Mouse (Mus musculus) retina, embryonic 14.5 days (tissue): ENCODE results near the gene Ctr9.

Experiments
- DNase-seq: peaks from one replicate; pipeline ENCODE4 v3.0.0-alpha.2; 2015; ENCODE audit warnings: low spot score

The Ctr9 gene

DNA sequence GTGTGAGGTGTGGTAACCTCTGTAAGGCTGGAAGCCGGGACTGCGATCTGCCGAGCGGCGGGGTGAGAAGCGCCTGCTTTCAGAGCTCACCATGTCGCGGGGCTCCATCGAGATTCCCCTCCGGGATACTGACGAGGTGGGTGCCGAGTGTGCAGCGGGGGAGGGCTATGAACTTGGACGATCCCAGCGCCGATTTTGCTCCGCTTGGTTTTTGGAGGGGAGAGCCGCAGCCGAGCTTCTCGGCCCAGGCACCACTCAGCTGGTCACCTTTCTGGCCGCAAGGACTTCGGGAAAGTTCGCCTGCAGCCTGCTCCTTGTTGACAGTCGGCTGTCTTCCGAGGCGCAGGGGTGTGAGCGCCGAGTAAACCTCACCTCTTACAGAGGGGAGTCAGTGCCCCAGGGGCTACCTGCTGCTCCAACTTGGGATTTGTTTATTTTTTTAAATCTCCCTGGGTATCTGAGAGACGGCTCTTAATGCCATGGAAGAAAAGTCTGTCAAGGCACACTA, 349 bp downstream of the Ctr9 start:
- DNase-seq: no peak

DNA sequence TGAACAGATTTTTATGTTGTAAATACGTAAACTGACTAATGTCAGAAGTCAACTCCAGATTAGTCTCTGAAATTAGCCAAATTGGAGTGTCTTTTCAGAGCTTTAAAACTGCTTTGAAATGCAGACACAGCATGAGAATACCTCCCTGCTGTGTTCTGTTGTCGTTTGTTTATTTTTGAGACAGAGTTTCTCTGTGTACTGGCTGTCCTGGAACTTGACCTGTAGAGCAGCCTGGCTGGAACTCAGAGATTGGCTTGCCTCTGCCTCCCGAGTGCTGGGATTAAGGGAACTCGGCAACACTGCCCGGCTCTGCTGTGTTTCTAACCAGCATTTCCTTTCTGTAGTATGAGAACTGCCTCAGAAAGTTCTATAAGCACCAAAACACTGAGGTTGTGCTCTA, 20.2 kb downstream of the Ctr9 start:
- DNase-seq: no peak

- peak; percentile 75 for DNase-seq
Measured at GRCm38 (mm10) chr7:111049652-111050421, 21.1 kb downstream of the Ctr9 start.

GRCm38 (mm10) chr7:111055221-111055620, 26.5 kb downstream of the Ctr9 start:
- DNase-seq: no peak

GRCm38 (mm10) chr7:111055984-111056657, 27.4 kb downstream of the Ctr9 start:
- DNase-seq: no peak

DNA sequence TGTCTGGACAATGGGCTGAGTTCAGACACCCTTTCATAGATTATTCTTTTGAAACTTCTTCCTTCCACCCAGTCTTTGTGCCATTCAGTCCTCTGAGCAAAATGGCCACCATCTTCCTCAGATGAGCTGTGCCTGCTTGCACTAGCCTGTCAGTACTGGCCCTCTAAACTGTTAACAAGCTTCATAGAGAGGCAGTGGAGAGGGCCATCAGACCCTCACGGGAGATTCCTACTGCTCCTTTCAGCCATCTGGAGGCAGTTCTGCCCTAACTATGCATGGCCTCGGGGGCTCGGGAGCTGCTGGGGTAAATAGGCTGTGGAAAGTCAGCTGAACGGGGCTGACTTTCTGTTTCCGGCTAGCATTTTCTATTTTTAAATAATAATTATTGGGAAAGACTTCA, 30.8 kb downstream of the Ctr9 start:
- DNase-seq: no peak

DNA sequence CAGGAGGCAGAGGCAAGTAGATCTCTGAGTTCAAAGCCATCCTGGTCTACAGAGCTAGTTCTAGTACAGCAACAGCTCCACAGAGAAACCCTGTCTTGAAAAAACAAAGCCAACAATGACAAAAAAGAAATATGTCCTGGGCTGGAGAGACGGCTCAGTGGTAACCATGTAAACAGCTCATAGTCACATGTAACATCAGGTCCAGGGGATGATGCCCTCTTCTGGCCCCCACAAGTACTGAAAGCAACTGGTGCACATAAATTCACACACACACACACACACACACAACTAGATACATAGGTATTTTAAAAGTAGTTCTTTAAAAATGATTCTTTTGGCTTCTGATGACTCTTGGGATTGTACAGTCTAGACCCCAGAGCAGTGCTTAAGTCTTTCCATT, 34.2 kb downstream of the Ctr9 start:
- DNase-seq: no peak

GRCm38 (mm10) chr7:111068181-111068580, 39.4 kb downstream of the Ctr9 start:
- no peak for DNase-seq

DNA sequence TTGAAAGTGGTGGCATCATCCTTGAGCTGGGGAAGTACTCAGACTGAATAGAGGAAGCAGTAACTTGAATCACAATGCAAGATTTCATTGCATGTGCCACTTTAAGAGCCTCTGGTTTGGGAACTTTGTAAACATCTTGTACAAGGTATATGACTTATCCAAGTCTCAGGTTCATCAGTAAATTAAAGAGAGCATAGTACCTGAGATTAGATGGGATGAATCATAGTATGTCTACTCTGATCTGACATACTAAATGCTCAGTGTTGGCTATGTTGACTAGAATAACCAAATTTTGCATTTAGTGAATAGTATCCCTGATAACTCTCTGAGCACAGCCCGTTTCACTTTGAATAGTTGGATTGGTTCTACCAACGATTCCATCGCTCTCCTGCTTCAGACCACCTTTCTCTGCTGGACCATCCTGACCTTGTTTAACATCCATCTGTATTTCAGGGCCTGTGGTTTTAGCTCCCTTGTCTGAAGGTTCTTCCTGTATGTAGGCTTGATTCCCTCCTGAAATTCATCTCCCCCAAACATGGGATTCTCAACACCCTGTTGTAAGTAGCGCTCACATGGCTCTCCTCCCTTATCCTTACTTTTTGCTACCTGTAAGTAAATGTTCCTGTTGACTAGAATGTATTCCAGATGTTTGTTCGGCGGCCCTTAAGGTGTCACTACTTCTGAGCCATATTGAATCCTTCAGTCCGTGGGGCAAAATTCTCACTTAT, 40.9 kb downstream of the Ctr9 start:
- DNase-seq: no peak

GRCm38 (mm10) chr7:111070167-111070496, 41.4 kb downstream of the Ctr9 start:
- no peak for DNase-seq

GRCm38 (mm10) chr7:111072410-111072809, 43.7 kb downstream of the Ctr9 start:
- no peak for DNase-seq

DNA sequence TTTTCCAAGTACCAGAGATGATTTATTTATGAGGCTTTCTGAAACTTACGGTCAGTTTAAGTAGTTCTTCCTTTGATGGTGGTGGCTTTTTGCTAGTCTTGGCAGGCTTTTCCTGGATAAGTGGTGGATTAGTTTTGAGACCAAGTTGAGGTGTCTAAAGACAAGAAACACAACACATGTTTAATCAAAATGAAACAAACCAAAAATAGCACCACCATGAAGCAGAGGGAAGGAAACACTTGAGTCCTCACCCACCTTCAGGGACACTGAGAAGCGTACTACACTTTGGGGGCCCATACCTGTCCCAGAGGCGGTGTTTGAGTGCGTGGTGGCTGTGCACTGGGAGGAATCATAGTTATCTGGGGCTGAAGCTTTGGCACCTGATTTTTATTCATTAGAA, 46.5 kb downstream of the Ctr9 start:
- no peak for DNase-seq

DNA sequence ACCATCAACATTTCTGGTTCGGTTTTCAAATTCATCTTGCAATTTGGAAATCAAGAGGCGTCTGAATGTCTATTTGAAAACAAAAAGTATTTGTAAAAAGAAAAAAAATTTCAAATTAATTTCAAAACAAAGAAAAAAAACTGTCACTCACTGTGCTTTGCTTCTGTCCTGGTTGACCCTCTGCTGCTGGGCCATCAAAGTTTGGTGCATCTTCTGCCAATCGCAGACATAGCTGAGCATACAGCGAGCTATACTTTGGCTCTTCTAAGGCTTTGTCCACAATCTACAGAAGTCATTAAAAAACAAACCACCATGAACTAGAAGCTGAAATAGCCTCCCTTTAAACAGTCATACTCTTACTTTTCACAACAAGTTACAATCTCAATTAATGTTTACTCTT, 49.5 kb downstream of the Ctr9 start:
- no peak for DNase-seq

DNA sequence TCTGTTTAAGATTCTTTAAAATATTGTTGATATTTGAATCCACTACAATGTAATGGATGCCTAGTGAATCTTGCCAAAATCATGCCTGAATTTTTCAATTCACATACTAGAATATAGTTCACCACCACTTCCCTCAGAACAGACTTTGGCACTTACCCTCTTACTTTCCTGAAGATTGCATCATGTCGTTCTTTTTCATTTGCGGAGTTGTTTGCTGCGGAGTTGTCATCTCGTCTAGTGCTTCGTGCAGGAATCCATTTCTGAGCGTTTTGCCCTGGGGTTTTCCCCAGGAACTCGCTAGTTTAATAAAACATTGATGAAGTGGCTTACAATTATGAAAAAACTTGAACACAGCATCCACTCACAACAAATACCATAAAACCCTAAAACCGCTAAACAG, 51.3 kb downstream of the Ctr9 start:
- DNase-seq: no peak

- no peak for DNase-seq
Measured at GRCm38 (mm10) chr7:111080876-111081275, 52.1 kb downstream of the Ctr9 start.

- peak; percentile 90 for DNase-seq
Measured at GRCm38 (mm10) chr7:111082043-111082821, 53.5 kb downstream of the Ctr9 start.

DNA sequence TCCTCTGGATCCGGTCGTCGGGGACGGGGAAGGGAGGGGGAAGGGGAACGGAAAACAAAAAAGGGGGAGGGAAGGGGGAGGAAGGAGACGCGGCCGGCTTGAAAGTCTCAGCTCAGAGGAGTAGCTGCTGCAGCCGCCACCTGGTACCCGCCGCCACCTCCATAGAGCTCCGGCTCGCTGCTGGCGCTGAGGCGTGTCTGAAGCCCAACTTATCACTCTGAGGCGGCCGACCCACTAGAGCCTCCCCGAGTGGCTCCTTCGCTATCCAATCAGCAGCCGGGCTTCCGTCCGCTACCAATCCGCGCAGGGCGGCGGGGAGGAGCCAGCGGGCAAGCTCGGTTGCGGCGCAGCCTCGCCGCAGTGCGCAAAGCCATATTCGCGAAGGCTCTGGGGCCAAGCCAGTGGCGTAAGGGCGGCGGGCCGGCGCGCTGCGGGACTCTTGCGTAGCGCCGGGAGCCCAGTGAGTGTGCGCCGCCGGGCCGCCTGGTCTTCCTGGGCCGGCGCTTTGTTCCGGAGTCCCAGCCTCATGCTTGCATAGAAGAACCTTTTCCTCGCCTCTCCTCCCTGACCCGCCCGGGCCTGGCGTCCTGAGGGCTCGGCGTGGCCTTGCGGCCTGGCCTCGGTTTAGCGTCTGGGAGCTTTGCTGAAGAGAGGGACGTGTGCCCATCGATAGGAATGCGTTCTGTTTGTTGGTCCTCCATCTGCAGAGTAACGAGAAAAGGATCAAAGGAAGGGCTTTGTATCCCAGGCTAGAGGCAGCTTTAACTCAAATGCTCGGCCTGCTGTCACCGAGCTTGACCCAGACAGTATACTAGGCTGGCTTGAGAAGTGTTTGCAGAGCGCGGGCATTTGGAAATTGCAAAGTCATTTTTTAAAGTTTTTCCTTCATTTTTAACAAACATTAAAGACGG, 54.3 kb downstream of the Ctr9 start, which contains the start of gene Eif4g2:
Gene Eif4g2, minus strand, starts transcription at position 209 of the 911 bp plus-strand sequence.
- DNase-seq: peak; percentile 99

DNA sequence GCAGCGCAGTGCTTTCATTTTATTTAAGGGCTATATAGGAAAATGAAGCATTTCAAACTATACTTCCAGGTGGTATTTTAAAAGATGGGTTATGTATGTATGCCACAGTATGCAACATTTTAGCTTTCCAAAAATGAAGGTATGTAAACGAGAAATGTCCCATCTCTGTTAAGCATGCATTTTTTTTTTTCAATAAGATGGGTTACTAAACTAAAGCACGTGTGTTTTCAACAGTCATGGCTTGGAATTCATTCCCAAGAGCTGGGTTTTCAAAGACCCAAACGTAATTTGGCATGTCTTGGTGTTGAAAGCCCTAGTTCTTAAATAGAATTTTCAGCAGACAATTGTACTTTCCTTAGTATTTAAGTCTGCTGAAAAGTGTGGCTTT, 55.0 kb downstream of the Ctr9 start:
- DNase-seq: no peak

GRCm38 (mm10) chr7:111084443-111084842, 55.7 kb downstream of the Ctr9 start:
- no peak for DNase-seq

DNA sequence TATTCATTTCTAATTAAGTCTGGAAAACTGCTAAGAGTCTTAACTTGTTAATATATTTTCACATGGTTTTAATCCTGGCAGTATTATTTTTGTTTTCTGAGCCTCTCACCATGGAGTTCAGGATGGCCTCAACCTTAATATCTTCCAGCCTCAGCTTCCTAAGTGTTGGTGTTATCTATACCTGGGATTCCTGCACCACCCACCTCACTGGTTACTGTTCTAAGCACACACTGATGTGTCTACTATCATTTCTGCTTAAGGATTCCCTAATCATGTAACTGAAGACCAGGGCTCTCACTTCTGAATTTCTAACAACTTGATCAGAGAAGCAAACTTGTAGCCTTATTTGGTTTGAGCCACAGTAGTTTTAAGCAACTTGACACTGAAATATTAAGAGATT, 56.4 kb downstream of the Ctr9 start:
- no peak for DNase-seq

DNA sequence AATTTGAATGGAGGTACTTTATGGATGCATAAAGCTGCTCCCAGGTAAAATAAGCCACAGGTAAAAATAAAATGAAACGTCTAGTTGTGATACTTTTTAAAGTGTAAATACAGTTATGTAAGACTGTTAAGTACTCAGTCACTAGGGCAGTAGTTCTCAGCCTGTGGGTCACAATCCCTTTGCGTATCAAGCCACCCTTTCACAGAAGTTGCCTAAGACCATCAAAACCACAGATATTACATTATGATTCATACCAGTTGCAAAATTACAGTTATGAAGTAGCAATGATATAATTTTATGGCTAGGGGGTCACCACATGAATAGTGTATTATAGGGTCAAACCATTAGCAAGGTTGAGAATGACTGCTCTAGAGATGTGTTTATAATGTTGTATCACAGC, 66.4 kb downstream of the Ctr9 start:
- DNase-seq: no peak
